7 mouse cellular contexts compared by ENCODE assay signal in genomic region chr4:120287290-120288111, GRCm38 (mm10). TPM values are rescaled to one million over a fixed set of nuclear protein-coding genes. Genes with fewer than 3 reads are reported as not detected.
DNase-seq lines count a peak whose midpoint lies in the region; ATAC-seq lines count a peak whose summit lies in the region.

TSS of gene Foxo6 (minus strand) at chr4:120287349.

- peak within 1 kb of the TSS; percentile 59 for H3K9ac ChIP-seq in embryonic facial prominence, embryonic 11.5 days (replicated peaks; ENCODE audit: low read length)
- peak within 1 kb of the TSS; percentile 80 for H3K9ac ChIP-seq in midbrain, embryonic 14.5 days (replicated peaks; ENCODE audit: low read length)

- no peaks in the 10 kb centered on the region for H3K36me3 ChIP-seq in embryonic facial prominence, embryonic 11.5 days (replicated peaks; ENCODE audit: control insufficient read depth, insufficient read depth, low read depth, low read length)
- H3K36me3 ChIP-seq in limb, embryonic 10.5 days = no peaks in the 10 kb centered on the region
- H3K36me3 ChIP-seq in midbrain, embryonic 14.5 days (ENCODE audit: control insufficient read depth, insufficient read depth, low read length) = no peaks in the 10 kb centered on the region

- under 1% methylated on average over 69 of the region's 99 CpGs for WGBS in embryonic facial prominence, embryonic 11.5 days
- under 1% methylated on average over 96 of the region's 99 CpGs for WGBS in limb, embryonic 10.5 days
- under 1% methylated on average over 91 of the region's 99 CpGs for WGBS in midbrain, embryonic 14.5 days

- peak; percentile 98 for DNase-seq in adrenal gland, postnatal 14 days
- DNase-seq in embryonic facial prominence, embryonic 11.5 days (ENCODE audit: low spot score) = peak; percentile 97
- peak; percentile 97 for DNase-seq in kidney, adult 11 months
- DNase-seq in limb, embryonic 10.5 days (ENCODE audit: low spot score) = peak; percentile 97
- DNase-seq in midbrain, embryonic 14.5 days = peak; percentile 97
- peak; percentile 82 to 90 for DNase-seq in spleen, adult 18-20 months

- H3K4me1 ChIP-seq in embryonic facial prominence, embryonic 11.5 days (ENCODE audit: control insufficient read depth, insufficient read depth, low read length) = peaks cover 10% of the 10 kb centered on the region
- peaks cover 43% of the 10 kb centered on the region for H3K4me1 ChIP-seq in limb, embryonic 10.5 days
- peaks cover 32% of the 10 kb centered on the region for H3K4me1 ChIP-seq in midbrain, embryonic 14.5 days (ENCODE audit: control insufficient read depth, insufficient read depth, low read length)

- peak within 1 kb of the TSS; percentile 100 for H3K4me2 ChIP-seq in embryonic facial prominence, embryonic 11.5 days (ENCODE audit: low read depth, low read length)
- peak within 1 kb of the TSS; percentile 98 for H3K4me2 ChIP-seq in midbrain, embryonic 14.5 days (ENCODE audit: low read length)

- peak; percentile 82 for ATAC-seq in embryonic facial prominence, embryonic 11.5 days (replicated peaks; ENCODE audit: insufficient number of reproducible peaks, low FRiP score, low TSS enrichment, low read depth)
- ATAC-seq in granulocyte monocyte progenitor cell, adult 5-6 weeks (replicated peaks; ENCODE audit: poor library complexity, severe bottlenecking) = peak; percentile 83
- ATAC-seq in midbrain, embryonic 14.5 days (ENCODE audit: low FRiP score, low TSS enrichment) = peak; percentile 89

- peaks cover 44% of the 10 kb centered on the region for H3K27me3 ChIP-seq in embryonic facial prominence, embryonic 11.5 days (ENCODE audit: control insufficient read depth, insufficient read depth, low read length)
- peaks cover 89% of the 10 kb centered on the region for H3K27me3 ChIP-seq in limb, embryonic 10.5 days (ENCODE audit: low read depth, poor library complexity, severe bottlenecking)
- H3K27me3 ChIP-seq in midbrain, embryonic 14.5 days (ENCODE audit: control insufficient read depth, insufficient read depth, low read length) = peaks cover 20% of the 10 kb centered on the region

- H3K27ac ChIP-seq in embryonic facial prominence, embryonic 11.5 days (replicated peaks; ENCODE audit: low read depth, low read length) = no peak within 1 kb of the TSS
- peak within 1 kb of the TSS; percentile 58 for H3K27ac ChIP-seq in limb, embryonic 10.5 days
- peak within 1 kb of the TSS; percentile 78 for H3K27ac ChIP-seq in midbrain, embryonic 14.5 days (replicated peaks; ENCODE audit: low read depth, low read length)

- H3K9me3 ChIP-seq in embryonic facial prominence, embryonic 11.5 days (replicated peaks; ENCODE audit: control insufficient read depth, low read length) = no peaks in the 10 kb centered on the region
- no peaks in the 10 kb centered on the region for H3K9me3 ChIP-seq in limb, embryonic 10.5 days (replicated peaks)
- H3K9me3 ChIP-seq in midbrain, embryonic 14.5 days (ENCODE audit: control insufficient read depth, low read length) = no peaks in the 10 kb centered on the region

- peak within 1 kb of the TSS; percentile 60 for H3K4me3 ChIP-seq in embryonic facial prominence, embryonic 11.5 days (ENCODE audit: low read depth, low read length)
- H3K4me3 ChIP-seq in limb, embryonic 10.5 days = peak within 1 kb of the TSS; percentile 72
- H3K4me3 ChIP-seq in midbrain, embryonic 14.5 days (replicated peaks; ENCODE audit: low read depth, low read length) = peak within 1 kb of the TSS; percentile 76

RNA-seq across cellular contexts. Expression of gene Foxo6, which starts in this region (rescaled TPM):
- 1.4 and 1.9 TPM in 2 replicates for total RNA-seq in adrenal gland, postnatal 14 days (2021)
- 0.69 and 0.79 TPM in 2 replicates for polyA plus RNA-seq in embryonic facial prominence, embryonic 11.5 days (2014; fragmentation: Nextera tagmentation; extraction: Ambion mirVana)
- not detected in 2 replicates for total RNA-seq in granulocyte monocyte progenitor cell, adult 5-6 weeks (2014; fragmentation: Nextera tagmentation)
- not detected in 2 replicates for total RNA-seq in granulocyte monocyte progenitor cell, adult 5-6 weeks (2017)
- not detected in 2 replicates for polyA plus RNA-seq in limb, embryonic 10.5 days (2016; fragmentation: Nextera tagmentation; extraction: Ambion mirVana)
- polyA plus RNA-seq in midbrain, embryonic 14.5 days (2014; fragmentation: Nextera tagmentation; extraction: Ambion mirVana) = 2.0 and 2.6 TPM in 2 replicates

Comparison
In these comparisons a context has a peak if more than half of its experiments do, and no peak if none do; other contexts are left out.
1. Peak in DNase-seq, ATAC-seq, H3K4me3 ChIP-seq, H3K9ac ChIP-seq and H3K4me2 ChIP-seq in embryonic facial prominence, embryonic 11.5 days; RNA of the gene not detected or under 1 TPM.
2. Peak in ATAC-seq in granulocyte monocyte progenitor cell, adult 5-6 weeks; RNA of the gene not detected or under 1 TPM.
3. Peak in DNase-seq, H3K4me3 ChIP-seq and H3K27ac ChIP-seq in limb, embryonic 10.5 days; RNA of the gene not detected or under 1 TPM.